Mouse (Mus musculus) forebrain, embryonic 10.5 days (tissue): Measurements from ENCODE around the gene Cldn6. TPM values are rescaled to one million over a fixed set of nuclear protein-coding genes. Genes with fewer than 3 reads are reported as not detected.

ENCODE experiments used
- DNase-seq: peaks from one replicate; pipeline ENCODE4 v3.0.0-alpha.2; 2017; ENCODE audit warnings: low spot score; ENCODE audit errors: extremely low spot score
- H3K27ac ChIP-seq: fragments of 300-500 bp; sonication (generic); 2 replicates; pipeline ENCODE4 v1.5.1; 2016; ENCODE audit warnings: mild to moderate bottlenecking
- H3K27me3 ChIP-seq: fragments of 300-500 bp; sonication (generic); 2 replicates; pipeline ENCODE4 v1.6.1; 2016; ENCODE audit warnings: mild to moderate bottlenecking; ENCODE audit not compliant: poor library complexity, severe bottlenecking
- H3K36me3 ChIP-seq: fragments of 300-500 bp; sonication (generic); replicated peaks from 2 replicates; pipeline ENCODE4 v1.6.1; 2016; ENCODE audit warnings: mild to moderate bottlenecking, moderate library complexity
- H3K4me1 ChIP-seq: fragments of 300-500 bp; sonication (generic); 2 replicates; pipeline ENCODE4 v1.6.1; 2016
- H3K4me3 ChIP-seq: fragments of 300-500 bp; sonication (generic); 2 replicates; pipeline ENCODE4 v1.5.1; 2016; ENCODE audit warnings: mild to moderate bottlenecking, moderate library complexity
- H3K9me3 ChIP-seq: fragments of 300-500 bp; sonication (generic); 2 replicates; pipeline ENCODE4 v1.6.1; 2016; ENCODE audit warnings: mild to moderate bottlenecking, moderate library complexity
- WGBS: fragments of 180-500 bp; shearing (Covaris S2); methylation state at CpG from one replicate; pipeline ENCODE4 v1.1.7; 2016; 5-methylcytosine and 5-hydroxymethylcytosine counted together
- polyA plus RNA-seq: library from polyadenylated mRNA; unstranded; fragments of >200 nt; fragmentation: Nextera tagmentation; extraction: Ambion mirVana; gene quantifications from 2 replicates; pipeline ENCODE4 v1.2.1, GENCODE M21; 2016

Cldn6 gene
- polyA plus RNA-seq, 1 experiment from 2014 or later = 32.8 TPM

GRCm38 (mm10) chr17:23677236-23677679, 1.8 kb upstream of the Cldn6 start, which contains the start of gene Tnfrsf12a:
TSS of gene Tnfrsf12a (minus strand) at chr17:23677468.
- H3K27ac ChIP-seq = peak within 1 kb of the TSS; percentile 67
- peak within 1 kb of the TSS; percentile 65 for H3K4me3 ChIP-seq
- peak; percentile 84 for DNase-seq
- H3K27me3 ChIP-seq = peaks cover 81% of the 10 kb centered on the region
- H3K9me3 ChIP-seq = no peaks in the 10 kb centered on the region
- H3K36me3 ChIP-seq = no peaks in the 10 kb centered on the region
- under 1% methylated on average over 34 of the region's 34 CpGs for WGBS
- peaks cover 69% of the 10 kb centered on the region for H3K4me1 ChIP-seq

DNA sequence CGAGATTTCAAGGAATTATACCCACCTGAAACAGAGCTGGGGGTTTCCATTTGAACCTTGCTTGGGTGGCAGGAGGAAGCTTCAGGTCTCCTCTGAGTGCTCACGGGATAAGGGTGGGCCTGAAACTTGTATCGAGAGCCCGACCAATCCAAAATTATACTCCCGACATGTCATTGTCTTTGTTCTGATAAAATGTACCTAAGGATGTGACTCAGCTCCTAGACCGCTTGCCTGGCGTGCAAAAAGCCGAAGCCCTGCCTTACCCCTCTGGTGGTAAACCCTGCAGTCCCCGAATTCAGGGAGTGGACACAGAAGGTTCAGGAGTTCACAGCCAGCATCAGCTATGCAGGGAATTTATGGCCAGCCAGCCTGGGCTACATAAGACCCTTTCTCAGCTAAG, 1.3 kb downstream of the Cldn6 start:
- no peak for DNase-seq
- Histone ChIP-seq H3K4me1 (peaks cover 67% of the 10 kb centered on the region), H3K4me3 (peak overlapping the region; percentile 44), H3K9me3 (no peaks in the 10 kb centered on the region), H3K36me3 (no peaks in the 10 kb centered on the region), H3K27me3 (peaks cover 96% of the 10 kb centered on the region), H3K27ac (no peak overlapping the region)
- WGBS = 80% methylated on average over 9 of the region's 9 CpGs

DNA sequence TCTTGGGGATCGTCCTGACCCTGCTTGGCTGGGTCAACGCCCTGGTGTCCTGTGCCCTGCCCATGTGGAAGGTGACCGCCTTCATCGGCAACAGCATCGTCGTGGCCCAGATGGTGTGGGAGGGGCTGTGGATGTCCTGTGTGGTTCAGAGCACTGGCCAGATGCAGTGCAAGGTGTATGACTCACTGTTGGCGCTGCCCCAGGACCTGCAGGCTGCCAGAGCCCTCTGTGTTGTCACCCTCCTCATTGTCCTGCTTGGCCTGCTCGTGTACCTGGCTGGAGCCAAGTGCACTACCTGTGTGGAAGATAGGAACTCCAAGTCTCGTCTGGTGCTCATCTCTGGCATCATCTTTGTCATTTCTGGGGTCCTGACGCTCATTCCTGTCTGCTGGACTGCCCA, 2.0 kb downstream of the Cldn6 start:
- no peaks in the 10 kb centered on the region for H3K36me3 ChIP-seq

DNA sequence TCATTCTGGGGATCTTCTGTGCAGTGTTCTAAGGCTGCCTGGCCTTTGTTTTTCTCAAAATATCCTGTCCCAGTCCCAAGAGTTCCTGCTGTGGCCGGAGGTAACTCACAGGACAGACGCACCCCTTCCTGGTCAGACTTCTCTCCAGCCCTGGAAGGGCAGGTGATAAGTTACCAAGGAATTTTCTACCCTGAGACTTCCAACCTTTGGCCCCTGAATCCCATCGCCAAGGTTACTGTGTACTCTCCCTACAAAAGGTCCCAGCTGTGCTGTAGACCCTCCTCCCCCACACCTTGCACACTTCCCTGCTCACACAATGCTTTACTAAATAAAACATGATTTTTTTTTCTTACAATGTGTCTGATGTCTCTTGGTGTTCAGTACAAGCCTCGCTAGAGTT, 3.0 kb downstream of the Cldn6 start:
- Histone ChIP-seq H3K9me3 (no peaks in the 10 kb centered on the region), H3K4me1 (peaks cover 50% of the 10 kb centered on the region), H3K27ac (no peak overlapping the region), H3K4me3 (0 out of 2 replicates have a peak overlapping the region, but pooled peaks have one; percentile 1), H3K27me3 (peaks cover 78% of the 10 kb centered on the region), H3K36me3 (no peaks in the 10 kb centered on the region)
- DNase-seq = no peak
- 71% methylated on average over 4 of the region's 4 CpGs for WGBS

More for the DNA sequence above, 2.0 kb downstream of the Cldn6 start:
- peaks cover 88% of the 10 kb centered on the region for H3K27me3 ChIP-seq
- H3K27ac ChIP-seq = no peak overlapping the region
- no peak overlapping the region for H3K4me3 ChIP-seq
- H3K4me1 ChIP-seq = peaks cover 60% of the 10 kb centered on the region
- no peak for DNase-seq
- H3K9me3 ChIP-seq = no peaks in the 10 kb centered on the region
- 80% methylated on average over 10 of the region's 10 CpGs for WGBS

- Histone ChIP-seq H3K36me3 (no peaks in the 10 kb centered on the region), H3K4me3 (peak overlapping the region; percentile 40), H3K9me3 (no peaks in the 10 kb centered on the region), H3K27me3 (peaks cover 75% of the 10 kb centered on the region), H3K27ac (no peak overlapping the region), H3K4me1 (peaks cover 45% of the 10 kb centered on the region)
- no peak for DNase-seq
- 62% methylated on average over 3 of the region's 3 CpGs for WGBS
These were observed 3.5 kb downstream of the Cldn6 start for GRCm38 (mm10) chr17:23682530-23682929.

DNA sequence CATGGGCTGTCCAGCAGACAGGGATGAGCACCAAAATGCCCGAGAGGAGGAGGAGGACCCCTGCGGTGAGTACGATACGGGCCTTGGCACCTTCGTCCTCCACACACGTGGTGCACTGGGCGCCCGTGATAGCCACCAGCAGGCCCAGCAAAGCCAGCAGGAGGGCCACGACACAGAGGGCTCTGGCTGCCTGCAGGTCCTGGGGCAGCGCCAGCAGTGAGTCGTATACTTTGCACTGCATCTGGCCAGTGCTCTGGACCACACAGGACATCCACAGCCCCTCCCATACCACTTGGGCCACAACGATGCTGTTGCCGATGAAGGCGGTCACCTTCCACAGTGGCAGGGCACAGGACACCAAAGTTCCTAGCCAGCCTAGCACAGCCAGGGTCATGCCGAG, 4.2 kb downstream of the Cldn6 start:
- H3K4me3 ChIP-seq = peak overlapping the region; percentile 40
- 34% methylated on average over 15 of the region's 15 CpGs for whole genome bisulfite sequencing

GRCm38 (mm10) chr17:23683856-23684672, 5.0 kb downstream of the Cldn6 start, which contains the start of gene Cldn9:
TSS of gene Cldn9 (minus strand) at chr17:23684026.
- H3K27me3 ChIP-seq = peaks cover 59% of the 10 kb centered on the region
- DNase-seq = no peak
- H3K27ac ChIP-seq = peak within 1 kb of the TSS; percentile 66
- H3K9me3 ChIP-seq = no peaks in the 10 kb centered on the region
- 11% methylated on average over 15 of the region's 15 CpGs for WGBS
- H3K4me1 ChIP-seq = peaks cover 41% of the 10 kb centered on the region
- H3K4me3 ChIP-seq = peak within 1 kb of the TSS; percentile 40
- no peaks in the 10 kb centered on the region for H3K36me3 ChIP-seq

More for the DNA sequence above, 4.2 kb downstream of the Cldn6 start:
- Histone ChIP-seq H3K9me3 (no peaks in the 10 kb centered on the region), H3K27ac (peak overlapping the region; percentile 66), H3K36me3 (no peaks in the 10 kb centered on the region), H3K27me3 (peaks cover 68% of the 10 kb centered on the region), H3K4me1 (peaks cover 42% of the 10 kb centered on the region)
- DNase-seq = no peak

GRCm38 (mm10) chr17:23694491-23694890, 15.4 kb downstream of the Cldn6 start:
- DNase-seq = no peak
- Histone ChIP-seq H3K4me3 (no peak overlapping the region), H3K36me3 (no peaks in the 10 kb centered on the region), H3K27me3 (peaks cover 33% of the 10 kb centered on the region), H3K9me3 (no peaks in the 10 kb centered on the region), H3K4me1 (peaks cover 23% of the 10 kb centered on the region), H3K27ac (no peak overlapping the region)
- WGBS = 85% methylated on average over 1 of the region's 1 CpGs

- no peak for DNase-seq
- H3K27ac ChIP-seq = no peak overlapping the region
- H3K4me1 ChIP-seq = peaks cover 32% of the 10 kb centered on the region
- H3K9me3 ChIP-seq = no peaks in the 10 kb centered on the region
- WGBS = 5% methylated on average over 3 of the region's 3 CpGs
- no peak overlapping the region for H3K4me3 ChIP-seq
- H3K27me3 ChIP-seq = peaks cover 46% of the 10 kb centered on the region
- H3K36me3 ChIP-seq = no peaks in the 10 kb centered on the region
These were observed 16.8 kb downstream of the Cldn6 start for GRCm38 (mm10) chr17:23695801-23696200.

DNA sequence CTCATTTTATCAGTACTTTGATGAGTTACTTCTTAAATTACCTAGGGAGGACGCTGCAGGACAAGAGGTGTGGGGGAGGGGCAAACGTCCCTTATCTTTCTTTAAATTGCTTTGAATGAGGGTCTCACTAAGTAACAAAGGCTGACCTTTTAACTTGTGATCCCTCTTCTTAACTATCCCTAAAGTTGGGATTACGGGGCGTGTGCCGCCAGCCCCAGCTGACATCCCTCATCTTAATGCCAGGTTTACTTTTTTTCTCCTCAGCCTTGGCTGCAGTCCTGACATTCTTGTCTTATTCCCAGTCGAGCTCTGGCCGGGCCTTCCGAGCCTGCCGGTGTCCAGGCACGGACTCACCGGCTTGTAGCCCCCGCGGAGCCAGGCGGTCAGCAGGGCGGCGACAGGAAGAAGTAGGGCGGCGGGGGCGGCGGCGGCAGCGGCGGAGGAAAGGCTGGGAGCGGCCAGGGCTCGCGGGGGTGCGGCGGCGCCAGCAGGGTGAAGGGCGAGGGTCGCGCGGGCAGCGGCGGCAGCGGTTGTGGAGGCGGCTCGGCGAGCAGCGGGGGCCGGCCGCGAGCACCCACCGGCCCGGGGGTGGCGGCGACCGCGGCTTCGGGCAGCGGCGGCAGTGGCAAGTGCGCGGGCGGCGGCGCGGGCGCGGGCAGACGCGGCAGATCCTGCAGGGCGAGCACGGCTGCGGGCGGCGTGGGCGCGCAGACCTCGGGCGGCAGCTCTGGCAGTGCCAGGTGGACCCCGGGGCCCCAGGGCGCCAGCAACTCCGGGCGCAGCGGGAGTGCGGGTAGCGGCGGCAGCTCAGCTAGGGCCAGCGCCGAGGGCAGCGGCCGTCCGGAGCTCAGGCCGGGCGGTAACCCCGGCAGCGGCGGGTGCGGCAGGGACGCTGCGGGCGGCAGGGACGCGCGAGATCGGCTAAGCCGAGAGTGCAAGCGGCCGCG, 20.4 kb downstream of the Cldn6 start:
- peak overlapping the region; percentile 51; the same call in 1 of the 2 replicates for H3K27ac ChIP-seq
- WGBS = under 1% methylated on average over 88 of the region's 101 CpGs

GRCm38 (mm10) chr17:23700079-23700478, 21.0 kb downstream of the Cldn6 start:
- no peaks in the 10 kb centered on the region for H3K36me3 ChIP-seq
- H3K27ac ChIP-seq = peak overlapping the region; percentile 51; the same call in 1 of the 2 replicates
- no peaks in the 10 kb centered on the region for H3K9me3 ChIP-seq
- peaks cover 31% of the 10 kb centered on the region for H3K4me1 ChIP-seq
- H3K27me3 ChIP-seq = peaks cover 71% of the 10 kb centered on the region
- WGBS = 0% methylated on average over 25 of the region's 28 CpGs
- peak overlapping the region; percentile 77 for H3K4me3 ChIP-seq
- peak; percentile 87 for DNase-seq

More for the DNA sequence above, 20.4 kb downstream of the Cldn6 start:
- Histone ChIP-seq H3K9me3 (no peaks in the 10 kb centered on the region), H3K4me3 (peak overlapping the region; percentile 77), H3K36me3 (no peaks in the 10 kb centered on the region), H3K4me1 (peaks cover 32% of the 10 kb centered on the region), H3K27me3 (peaks cover 68% of the 10 kb centered on the region)
- DNase-seq = no peak

DNA sequence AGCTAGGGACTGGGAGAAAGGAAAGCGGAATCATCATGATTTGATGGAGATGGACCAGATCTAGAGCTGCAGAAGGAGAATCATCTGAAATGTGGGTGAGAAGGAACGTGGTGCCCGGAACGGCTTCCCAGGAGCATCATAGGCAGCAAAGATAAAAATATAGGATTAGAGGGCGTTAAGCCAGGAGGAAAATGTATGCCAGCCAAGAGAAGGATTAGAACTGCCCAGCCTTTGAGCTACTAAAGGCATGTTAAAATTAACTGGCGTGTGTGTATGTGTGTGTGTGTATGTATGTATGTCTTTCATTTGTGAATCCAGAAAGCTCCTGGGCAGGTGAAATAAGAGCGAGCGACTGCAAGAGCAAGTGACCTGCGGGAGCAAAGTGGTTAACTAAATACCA, 24.3 kb downstream of the Cldn6 start:
- H3K36me3 ChIP-seq = no peaks in the 10 kb centered on the region
- 83% methylated on average over 9 of the region's 9 CpGs for WGBS
- DNase-seq = no peak
- no peak overlapping the region for H3K27ac ChIP-seq
- peaks cover 55% of the 10 kb centered on the region for H3K27me3 ChIP-seq
- H3K4me1 ChIP-seq = peaks cover 25% of the 10 kb centered on the region
- H3K9me3 ChIP-seq = no peaks in the 10 kb centered on the region
- H3K4me3 ChIP-seq = no peak overlapping the region
